Comparison of ENCODE assay signal across 16 mouse cellular contexts in genomic region chr5:4577179-4577578, GRCm38 (mm10).
"Had no signal": no experiment of that assay in that cellular context is flagged by ENCODE, and none has a peak within 500 bp of the region (broad histone marks: within the 10 kb centered on the region; RNA-seq: fewer than 3 reads in every experiment).

No protein-coding gene starts in this region.

- H3K9me3 ChIP-seq: liver, embryonic 13.5 days; midbrain, embryonic 15.5 days; neural tube, embryonic 13.5 days had no signal

- ATAC-seq: midbrain, embryonic 15.5 days had no signal

- H3K27me3 ChIP-seq: liver, embryonic 13.5 days; midbrain, embryonic 15.5 days; neural tube, embryonic 13.5 days had no signal

- H3K4me3 ChIP-seq: layer of hippocampus, adult 2 months; liver, embryonic 13.5 days; midbrain, embryonic 15.5 days; neural tube, embryonic 13.5 days had no signal

- H3K36me3 ChIP-seq: liver, embryonic 13.5 days; midbrain, embryonic 15.5 days; neural tube, embryonic 13.5 days had no signal

- H3K4me1 ChIP-seq: liver, embryonic 13.5 days; neural tube, embryonic 13.5 days had no signal

- H3K9ac ChIP-seq: liver, embryonic 13.5 days; midbrain, embryonic 15.5 days; neural tube, embryonic 13.5 days had no signal

- H3K27ac ChIP-seq: kidney, postnatal 0 days; layer of hippocampus, adult 2 months; liver, embryonic 13.5 days; midbrain, embryonic 15.5 days; neural tube, embryonic 13.5 days had no signal

- H3K4me2 ChIP-seq: liver, embryonic 13.5 days; midbrain, embryonic 11.5 days; midbrain, embryonic 15.5 days; neural tube, embryonic 13.5 days had no signal

- DNase-seq: kidney, adult 9 months; kidney, postnatal 25 days; layer of hippocampus, adult 9-11 months; liver, embryonic 13.5 days; lung, adult 2 months; lung, postnatal 14 days; lung, postnatal 4 days; retina, postnatal 1 day; right cerebral cortex, postnatal 25 days; thymus, adult 2 months; thymus, postnatal 25 days had no signal
